Mouse (Mus musculus) myocyte (in vitro differentiated cells): ENCODE measurements around the gene Sorcs2.
A peak's percentile ranks its signal among the peaks of the same experiment; 100 is the strongest.

Experiments used
- E2F4 ChIP-seq: IDR thresholded peaks from one replicate; pipeline ENCODE4 v1.6.1; 2011; ENCODE audit warnings: mild to moderate bottlenecking, control low read depth, moderate library complexity; ENCODE audit not compliant: insufficient read depth
- MYOG ChIP-seq, 3 experiments: IDR thresholded peaks; one replicate each; pipeline ENCODE4 v1.6.1; 2011; ENCODE audit warnings: control low read depth in 2 of 3, low read depth in 2 of 3, mild to moderate bottlenecking in 2 of 3; ENCODE audit not compliant: insufficient read length in 2 of 3, control insufficient read depth in 1 of 3, insufficient read depth in 1 of 3
- POLR2A ChIP-seq: IDR thresholded peaks from one replicate; pipeline ENCODE4 v1.6.1; 2011; ENCODE audit warnings: low read depth, mild to moderate bottlenecking, control low read depth, moderate library complexity; ENCODE audit not compliant: insufficient read length
- REST ChIP-seq: IDR thresholded peaks from one replicate; pipeline ENCODE4 v1.6.1; 2011; ENCODE audit warnings: mild to moderate bottlenecking, control low read depth, moderate library complexity; ENCODE audit not compliant: insufficient read depth, insufficient read length
- USF1 ChIP-seq: IDR thresholded peaks from one replicate; pipeline ENCODE4 v1.6.1; 2011; ENCODE audit warnings: low read depth, mild to moderate bottlenecking, control low read depth, moderate library complexity

DNA sequence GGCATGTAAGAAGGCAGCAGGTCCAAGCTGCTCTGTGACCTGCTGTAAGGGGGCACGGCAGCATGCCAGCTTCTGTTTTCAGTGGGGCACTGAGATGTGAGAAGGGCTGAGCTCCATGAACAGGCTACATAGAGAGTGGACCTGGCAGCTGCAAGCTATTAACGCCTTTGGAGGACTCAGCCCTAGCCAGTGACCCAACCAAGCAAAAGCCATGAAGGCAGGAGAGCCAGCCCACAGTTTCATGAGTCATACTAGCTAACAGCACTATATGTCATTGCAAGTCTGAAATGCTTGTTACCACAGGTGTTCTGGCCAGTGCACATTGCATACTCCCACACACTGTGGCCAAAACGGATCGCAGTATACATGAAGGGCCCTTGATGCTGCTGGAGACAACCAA lies 41.3 kb downstream of the Sorcs2 start:
- no peak for TF ChIP-seq USF1
- no peak for TF ChIP-seq POLR2A
- TF ChIP-seq E2F4 = no peak
- TF ChIP-seq MYOG (IDR thresholded peaks at IDR 0.05; ENCODE audit: control insufficient read depth in 1 of 3, insufficient read depth in 1 of 3, insufficient read length in 2 of 3, low read depth in 2 of 3) = peak; percentile 9 to 90 (median 29)
- TF ChIP-seq REST = no peak
